In the genomic region with DNA sequence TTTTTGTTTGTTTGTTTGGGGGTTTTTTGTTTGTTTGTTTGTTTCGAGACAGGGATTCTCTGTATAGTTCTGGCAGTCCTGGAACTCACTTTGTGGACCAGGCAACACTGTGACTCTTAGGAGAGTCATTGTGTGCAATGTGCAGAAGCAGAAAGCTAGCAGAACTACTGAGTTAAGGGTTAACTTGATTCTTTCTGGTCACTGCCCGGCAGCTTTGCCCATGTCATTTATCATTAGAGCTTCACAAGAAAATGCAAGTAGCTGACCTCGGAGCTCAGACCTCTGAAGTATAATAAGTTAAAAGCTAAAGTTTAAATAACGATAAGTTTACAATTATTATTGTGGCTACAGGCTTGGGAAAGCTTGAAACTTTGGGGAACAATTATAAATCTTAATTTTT, we compare ENCODE assay signal across 17 mouse cellular contexts. TPM values are rescaled to one million over a fixed set of nuclear protein-coding genes. Genes with fewer than 3 reads are reported as not detected.
"Had no signal": no experiment of that assay in that cellular context is flagged by ENCODE, and none has a peak within 500 bp of the region (broad histone marks: within the 10 kb centered on the region; RNA-seq: fewer than 3 reads in every experiment).

No protein-coding gene starts in this region.

RNA-seq across cellular contexts. Expression of gene Asphd1, which starts 31.0 kb away (rescaled TPM):
- total RNA-seq: liver, adult 2 months; megakaryocyte progenitor cell, adult 5-6 weeks; megakaryocyte, adult 5-6 weeks; megakaryocyte-erythroid progenitor cell, adult 5-6 weeks; monocyte, adult 5-6 weeks had no signal
- polyA plus RNA-seq: limb, embryonic 10.5 days; limb, embryonic 15.5 days; liver, adult 2 months; liver, embryonic 11.5 days; liver, embryonic 12.5 days; liver, embryonic 13.5 days; liver, embryonic 14.5 days; liver, embryonic 15.5 days; liver, embryonic 16.5 days; liver, postnatal 0 days; lung, adult 2 months; lung, postnatal 0 days; macrophage had no signal
